Mouse (Mus musculus) frontal cortex, adult 2 months (tissue): ENCODE data around the gene Ficd. TPM values are rescaled to one million over a fixed set of nuclear protein-coding genes. Genes with fewer than 3 reads are reported as not detected.

Experiments used
- polyA plus RNA-seq: library from polyadenylated mRNA; depleted of rRNA; stranded (reverse); fragments of >200 nt; gene quantifications from 2 replicates; pipeline ENCODE4 v1.2.3, GENCODE M21; 2012; rRNA removed

Ficd gene
- polyA plus RNA-seq, 1 experiment, result 9.4 TPM

Other genes with a start within 250 kb of the Ficd start
- 26.6 and 33.3 TPM in 2 replicates for gene Wscd2, start 245.5 kb upstream of the Ficd start, polyA plus RNA-seq
- gene Cmklr1, start 85.4 kb upstream of the Ficd start, polyA plus RNA-seq, result 3.0 and 4.0 TPM in 2 replicates
- gene 1700069L16Rik, start 11.0 kb upstream of the Ficd start, polyA plus RNA-seq, result not detected in 2 replicates
- 39.0 and 44.1 TPM in 2 replicates for gene Sart3, start 36.7 kb downstream of the Ficd start, polyA plus RNA-seq
- gene Iscu, start 36.9 kb downstream of the Ficd start, polyA plus RNA-seq, result 202 and 208 TPM in 2 replicates
- 17.6 and 22.6 TPM in 2 replicates for gene Tmem119, start 64.7 kb downstream of the Ficd start, polyA plus RNA-seq
- gene Selplg, start 96.8 kb downstream of the Ficd start, polyA plus RNA-seq, result 34.0 and 40.3 TPM in 2 replicates
- 74.9 and 84.3 TPM in 2 replicates for gene Coro1c, start 173.0 kb downstream of the Ficd start, polyA plus RNA-seq